Mouse (Mus musculus) small intestine, adult 10 weeks (tissue): ENCODE data around the gene Gm49510. TPM values are rescaled to one million over a fixed set of nuclear protein-coding genes. Genes with fewer than 3 reads are reported as not detected.

Experiments
- polyA plus RNA-seq: library from polyadenylated mRNA; stranded (reverse); fragments of 350-450 nt; fragmentation: Illumina TruSeq; extraction: RNeasy Lipid Tissue Mini Kit (QIAGEN cat#74804); gene quantifications from one replicate; pipeline ENCODE4 v1.2.3, GENCODE M21; 2014; ENCODE audit warnings: low replicate concordance

The Gm49510 gene
- polyA plus RNA-seq = not detected

GRCm38 (mm10) chr15:78899409-78899739 lies at the start of gene Gm49510:
Gm49510 (plus strand) TSS chr15:78899667.

DNA sequence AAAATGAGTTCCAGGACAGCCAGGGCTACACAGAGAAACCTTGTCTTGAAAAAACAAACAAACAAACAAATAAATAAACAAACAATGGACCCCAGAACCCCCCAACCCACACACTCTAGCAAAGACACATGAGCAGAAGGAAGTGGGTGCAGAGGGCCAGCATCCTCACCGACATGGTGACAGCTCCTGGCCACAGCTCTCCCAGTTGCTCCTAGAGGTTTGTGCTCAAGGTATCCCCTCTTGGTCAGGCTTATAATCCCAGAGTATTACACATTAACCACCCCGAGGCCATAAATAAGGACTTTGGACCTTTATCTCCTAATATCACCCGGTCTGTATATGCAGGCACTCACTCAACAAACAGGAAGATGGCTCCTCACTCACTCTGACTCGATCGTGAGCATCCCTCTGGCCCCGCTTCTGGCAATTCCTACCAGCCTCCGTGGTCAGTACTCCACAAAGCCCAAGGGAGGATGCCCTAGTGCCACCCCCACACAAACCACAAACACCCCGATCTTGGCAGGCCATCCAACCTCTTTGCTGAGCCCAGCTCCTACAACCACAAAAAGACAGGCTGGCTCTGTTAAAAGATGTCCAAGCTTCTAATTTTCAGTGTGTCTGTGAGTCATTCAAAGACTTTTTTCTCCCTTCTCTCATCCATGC lies 44.0 kb upstream of the Gm49510 start, which contains the start of gene Lgals2:
TSS of gene Lgals2 (minus strand) at position 227 of the 663 bp plus-strand sequence.

GRCm38 (mm10) chr15:78876991-78877809 lies 22.3 kb upstream of the Gm49510 start, which contains the start of gene Gga1:
Gga1 (plus strand) TSS chr15:78877190.

GRCm38 (mm10) chr15:78899740-78900584 lies 495 bp downstream of the Gm49510 start, which contains the start of gene Sh3bp1:
Sh3bp1 (plus strand) TSS chr15:78899768.

GRCm38 (mm10) chr15:78913632-78914090 lies 14.2 kb downstream of the Gm49510 start, which contains the start of gene Pdxp:
Pdxp (plus strand) TSS chr15:78913919.

DNA sequence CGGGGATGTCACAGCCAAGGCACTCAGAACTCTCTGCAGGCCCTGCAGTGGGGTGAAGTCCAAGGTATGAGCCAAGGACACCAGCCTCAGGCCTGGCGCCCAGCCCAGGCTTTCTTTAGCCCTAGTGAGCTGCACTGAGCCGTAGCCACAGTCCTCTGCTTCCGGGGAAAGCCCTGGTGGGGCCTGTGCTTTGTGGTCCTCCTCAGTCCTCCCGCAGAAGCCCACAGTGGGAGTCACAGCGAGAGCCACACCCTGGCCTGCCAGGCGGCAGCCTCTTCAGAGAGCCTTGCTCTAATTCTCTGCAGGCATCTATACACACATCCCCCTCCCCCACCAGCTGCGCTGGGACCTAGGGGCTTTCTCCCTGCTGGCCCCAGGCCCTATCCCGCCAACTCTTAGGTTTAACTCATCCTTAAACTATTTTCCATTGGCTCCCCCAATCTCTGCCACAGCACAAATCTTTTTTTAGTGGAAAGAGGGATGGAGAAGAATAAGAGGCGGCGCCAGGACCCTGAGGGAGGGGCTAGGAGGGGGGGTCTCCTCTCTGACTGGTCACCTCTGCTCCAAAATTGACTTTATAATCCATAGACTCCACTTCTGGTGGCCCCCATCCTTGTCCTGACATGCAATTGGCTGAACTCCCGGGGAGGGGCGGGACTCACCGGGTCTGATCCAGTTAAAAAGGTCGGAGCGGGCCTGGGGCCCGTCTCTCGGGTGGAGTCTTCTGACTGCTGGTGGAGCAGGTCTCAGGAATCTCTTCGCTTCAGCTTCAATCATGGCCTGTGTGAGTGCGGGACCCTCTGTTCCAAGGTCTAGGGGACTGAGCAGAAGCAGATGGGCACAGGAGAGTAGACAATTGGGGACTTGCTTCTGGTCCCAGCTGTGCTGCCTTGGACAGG lies 26.8 kb downstream of the Gm49510 start, which contains the start of gene Lgals1:
TSS of gene Lgals1 (plus strand) at position 705 of the 899 bp plus-strand sequence.

GRCm38 (mm10) chr15:78934784-78935320 lies 35.4 kb downstream of the Gm49510 start, which contains the start of gene Nol12:
Nol12 (plus strand) TSS chr15:78934933.

GRCm38 (mm10) chr15:78947657-78948056 lies 48.2 kb downstream of the Gm49510 start, which contains the start of gene Triobp:
Triobp (plus strand) TSS chr15:78947724.

Other genes starting within 250 kb of the Gm49510 start
- gene Elfn2, start 180.9 kb upstream of the Gm49510 start, polyA plus RNA-seq = not detected
- gene Mfng, start 126.2 kb upstream of the Gm49510 start, polyA plus RNA-seq = 0.63 TPM
- gene Card10, start 96.6 kb upstream of the Gm49510 start, polyA plus RNA-seq = 0.37 TPM
- gene Cdc42ep1, start 57.0 kb upstream of the Gm49510 start, polyA plus RNA-seq = not detected
- 283 TPM for gene Lgals2, start 44.1 kb upstream of the Gm49510 start, polyA plus RNA-seq
- not detected for gene Gga1, start 22.5 kb upstream of the Gm49510 start, polyA plus RNA-seq
- 1.9 TPM for gene Sh3bp1, start 101 bp downstream of the Gm49510 start, polyA plus RNA-seq
- gene Pdxp, start 14.3 kb downstream of the Gm49510 start, polyA plus RNA-seq = 0.22 TPM
- not detected for gene Lgals1, start 27.1 kb downstream of the Gm49510 start, polyA plus RNA-seq
- 1.3 TPM for gene Nol12, start 35.3 kb downstream of the Gm49510 start, polyA plus RNA-seq
- 1.0 TPM for gene Triobp, start 48.1 kb downstream of the Gm49510 start, polyA plus RNA-seq
- 171 TPM for gene H1f0, start 128.8 kb downstream of the Gm49510 start, polyA plus RNA-seq
- not detected for gene Galr3, start 142.2 kb downstream of the Gm49510 start, polyA plus RNA-seq
- gene Ankrd54, start 163.2 kb downstream of the Gm49510 start, polyA plus RNA-seq = 1.9 TPM
- 47.0 TPM for gene Eif3l, start 175.5 kb downstream of the Gm49510 start, polyA plus RNA-seq
- 7.6 TPM for gene Micall1, start 209.2 kb downstream of the Gm49510 start, polyA plus RNA-seq
- gene Polr2f, start 241.3 kb downstream of the Gm49510 start, polyA plus RNA-seq = not detected
- gene 1700088E04Rik, start 241.6 kb downstream of the Gm49510 start, polyA plus RNA-seq = not detected